Mouse (Mus musculus): ENCODE measurements around the gene Map3k7cl. TPM values are rescaled to one million over a fixed set of nuclear protein-coding genes. Genes with fewer than 3 reads are reported as not detected.

The Map3k7cl gene
- 0.29 TPM in 1 of 2 replicates, not detected in the other for polyA plus RNA-seq (2015; fragmentation: Nextera tagmentation; extraction: Ambion mirVana)

DNA sequence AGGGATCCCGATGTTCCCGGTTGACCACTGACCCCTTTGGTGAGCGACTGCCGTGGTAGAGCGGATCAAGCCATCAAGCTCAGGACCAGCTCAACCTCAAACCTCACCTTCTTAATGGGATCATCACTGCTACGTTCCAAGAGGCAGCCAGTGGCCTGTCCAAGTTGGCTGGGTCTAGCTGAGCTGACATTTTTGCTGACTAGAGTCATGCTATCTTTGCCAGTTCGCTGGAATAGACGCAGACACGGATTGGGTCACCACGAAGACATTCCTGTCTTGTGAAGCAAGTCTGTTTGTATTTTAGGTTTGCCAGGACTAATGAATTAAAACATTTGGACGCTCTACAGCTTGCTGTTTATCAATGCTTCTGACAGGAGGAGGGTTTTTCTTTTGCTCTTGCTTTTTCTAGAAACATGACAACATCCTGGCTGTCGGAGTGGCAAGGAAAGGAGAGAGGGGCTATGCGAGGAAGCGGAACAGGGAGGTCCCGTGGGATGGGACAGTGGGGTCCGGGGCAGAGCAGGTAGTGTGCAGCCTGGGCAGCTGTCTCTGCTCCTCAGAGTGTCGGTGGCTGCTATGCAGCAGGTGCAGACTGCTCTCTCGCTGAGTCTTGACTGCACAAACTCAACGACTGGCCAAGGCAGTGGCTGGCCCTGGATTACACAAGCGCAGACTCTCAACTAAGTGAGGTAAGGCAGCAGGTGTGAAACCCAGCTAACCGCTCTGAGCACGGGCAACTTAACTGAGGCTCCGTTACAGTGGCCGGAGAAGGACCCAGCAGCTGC lies at the start of gene Map3k7cl:
TSS of gene Map3k7cl (plus strand) at position 424 of the 785 bp plus-strand sequence.
- Histone ChIP-seq H3K27ac (replicated peaks) (no peak within 1 kb of the TSS), H3K9me3 (no peaks in the 10 kb centered on the region), H3K4me2 (no peak within 1 kb of the TSS), H3K36me3 (no peaks in the 10 kb centered on the region), H3K4me1 (replicated peaks) (no peaks in the 10 kb centered on the region), H3K27me3 (no peaks in the 10 kb centered on the region), H3K4me3 (no peak within 1 kb of the TSS), H3K9ac (no peak within 1 kb of the TSS)
- no peak for ATAC-seq (ENCODE audit: low read depth)
- 70% methylated on average over 24 of the region's 24 CpGs for WGBS

GRCm38 (mm10) chr16:87511706-87512105 lies 41.4 kb upstream of the Map3k7cl start:
- Histone ChIP-seq H3K36me3 (no peaks in the 10 kb centered on the region), H3K4me2 (no peak overlapping the region), H3K9me3 (no peaks in the 10 kb centered on the region), H3K27me3 (no peaks in the 10 kb centered on the region), H3K27ac (replicated peaks) (no peak overlapping the region), H3K4me3 (no peak overlapping the region), H3K9ac (no peak overlapping the region), H3K4me1 (replicated peaks) (0 out of 2 replicates have a peak, but pooled peaks cover 3% of the 10 kb centered on the region)
- 63% methylated on average over 5 of the region's 5 CpGs for WGBS
- ATAC-seq (ENCODE audit: low read depth) = no peak

DNA sequence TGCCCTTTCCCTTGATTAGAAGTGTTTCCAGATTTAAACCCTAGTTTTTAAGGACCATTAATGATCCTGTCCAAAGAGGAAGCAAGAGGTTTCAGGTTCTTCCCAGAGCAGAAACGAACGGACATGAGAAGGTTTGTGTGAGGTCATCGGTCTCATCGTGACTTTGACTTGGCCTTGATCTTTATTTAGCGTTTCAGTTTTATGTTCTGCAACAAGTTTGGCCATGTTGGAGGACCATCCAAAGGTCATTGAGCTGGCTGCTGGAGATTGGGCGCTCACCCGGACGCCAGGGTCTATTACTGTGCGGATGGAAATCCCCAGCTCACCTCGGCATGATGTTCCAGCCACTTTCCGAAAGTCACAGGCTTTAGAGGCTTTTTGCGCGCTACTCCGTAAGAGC lies 40.8 kb upstream of the Map3k7cl start:
- Histone ChIP-seq H3K27me3 (no peaks in the 10 kb centered on the region), H3K4me1 (replicated peaks) (0 out of 2 replicates have a peak, but pooled peaks cover 2% of the 10 kb centered on the region), H3K27ac (replicated peaks) (no peak overlapping the region), H3K4me2 (no peak overlapping the region), H3K9me3 (no peaks in the 10 kb centered on the region), H3K9ac (no peak overlapping the region), H3K4me3 (no peak overlapping the region), H3K36me3 (no peaks in the 10 kb centered on the region)
- ATAC-seq (ENCODE audit: low read depth) = no peak
- 91% methylated on average over 14 of the region's 14 CpGs for WGBS

GRCm38 (mm10) chr16:87524228-87524627 lies 28.9 kb upstream of the Map3k7cl start:
- Histone ChIP-seq H3K36me3 (no peaks in the 10 kb centered on the region), H3K4me2 (no peak overlapping the region), H3K27ac (replicated peaks) (no peak overlapping the region), H3K27me3 (no peaks in the 10 kb centered on the region), H3K4me3 (no peak overlapping the region), H3K9ac (no peak overlapping the region), H3K9me3 (no peaks in the 10 kb centered on the region), H3K4me1 (replicated peaks) (0 out of 2 replicates have a peak, but pooled peaks cover 4% of the 10 kb centered on the region)
- WGBS = 92% methylated on average over 5 of the region's 5 CpGs
- ATAC-seq (ENCODE audit: low read depth) = no peak

- WGBS = 57% methylated on average over 8 of the region's 8 CpGs
- Histone ChIP-seq H3K4me3 (no peak overlapping the region), H3K4me2 (no peak overlapping the region), H3K27ac (replicated peaks) (no peak overlapping the region), H3K9ac (no peak overlapping the region), H3K36me3 (no peaks in the 10 kb centered on the region), H3K4me1 (replicated peaks) (0 out of 2 replicates have a peak, but pooled peaks cover 6% of the 10 kb centered on the region), H3K27me3 (no peaks in the 10 kb centered on the region), H3K9me3 (no peaks in the 10 kb centered on the region)
- 0 out of 2 replicates have a peak, but pooled peaks have one; percentile 15 for ATAC-seq (ENCODE audit: low read depth)
Observed at GRCm38 (mm10) chr16:87527553-87528249, 25.4 kb upstream of the Map3k7cl start.

- ATAC-seq (ENCODE audit: low read depth) = no peak
- no peaks in the 10 kb centered on the region for H3K27me3 ChIP-seq
- WGBS = 77% methylated on average over 10 of the region's 10 CpGs
Observed at GRCm38 (mm10) chr16:87528755-87529154, 24.4 kb upstream of the Map3k7cl start.

GRCm38 (mm10) chr16:87548348-87548747 lies 4.8 kb upstream of the Map3k7cl start:
- no peak overlapping the region for H3K27ac ChIP-seq (replicated peaks)
- no peaks in the 10 kb centered on the region for H3K4me1 ChIP-seq (replicated peaks)
- H3K36me3 ChIP-seq = no peaks in the 10 kb centered on the region
- H3K9ac ChIP-seq = no peak overlapping the region
- H3K9me3 ChIP-seq = no peaks in the 10 kb centered on the region
- no peak overlapping the region for H3K4me2 ChIP-seq
- no peak overlapping the region for H3K4me3 ChIP-seq
- ATAC-seq (ENCODE audit: low read depth) = no peak
- no peaks in the 10 kb centered on the region for H3K27me3 ChIP-seq
- 54% methylated on average over 2 of the region's 2 CpGs for WGBS

More at GRCm38 (mm10) chr16:87528755-87529154, 24.4 kb upstream of the Map3k7cl start:
- H3K27ac ChIP-seq (replicated peaks) = no peak overlapping the region
- no peak overlapping the region for H3K4me2 ChIP-seq
- H3K36me3 ChIP-seq = no peaks in the 10 kb centered on the region
- H3K9ac ChIP-seq = no peak overlapping the region
- H3K9me3 ChIP-seq = no peaks in the 10 kb centered on the region
- H3K4me3 ChIP-seq = no peak overlapping the region
- H3K4me1 ChIP-seq (replicated peaks) = 0 out of 2 replicates have a peak, but pooled peaks cover 6% of the 10 kb centered on the region

DNA sequence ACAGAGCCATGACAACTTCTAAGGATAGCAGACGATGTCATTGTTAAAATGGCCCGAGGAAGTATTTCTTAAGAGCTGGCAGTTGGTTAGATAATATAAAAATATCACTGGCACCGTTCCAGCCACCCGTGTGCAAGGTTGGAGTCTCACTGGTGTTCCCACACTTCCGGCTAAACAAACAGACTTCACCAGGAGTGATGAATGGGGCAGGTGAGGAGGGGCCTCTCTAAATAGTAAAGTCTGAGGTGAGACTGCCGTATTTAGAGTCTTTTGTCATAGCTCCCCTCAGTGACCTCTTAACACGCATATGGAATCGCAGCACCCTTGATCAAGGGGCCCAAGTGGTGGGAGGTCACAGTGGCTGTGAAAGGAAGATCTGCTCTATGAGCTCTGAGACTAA lies 3.2 kb downstream of the Map3k7cl start:
- WGBS = 70% methylated on average over 8 of the region's 8 CpGs
- H3K9me3 ChIP-seq = no peaks in the 10 kb centered on the region
- no peaks in the 10 kb centered on the region for H3K4me1 ChIP-seq (replicated peaks)
- H3K9ac ChIP-seq = no peak overlapping the region
- no peaks in the 10 kb centered on the region for H3K27me3 ChIP-seq
- H3K27ac ChIP-seq (replicated peaks) = no peak overlapping the region
- ATAC-seq (ENCODE audit: low read depth) = no peak
- H3K4me3 ChIP-seq = no peak overlapping the region
- no peaks in the 10 kb centered on the region for H3K36me3 ChIP-seq
- H3K4me2 ChIP-seq = no peak overlapping the region

- H3K9ac ChIP-seq = no peak overlapping the region
- H3K27me3 ChIP-seq = no peaks in the 10 kb centered on the region
- ATAC-seq (ENCODE audit: low read depth) = no peak
- no peaks in the 10 kb centered on the region for H3K4me1 ChIP-seq (replicated peaks)
- no peak overlapping the region for H3K4me3 ChIP-seq
- no peaks in the 10 kb centered on the region for H3K9me3 ChIP-seq
- 84% methylated on average over 4 of the region's 4 CpGs for WGBS
- no peak overlapping the region for H3K4me2 ChIP-seq
- H3K36me3 ChIP-seq = no peaks in the 10 kb centered on the region
- no peak overlapping the region for H3K27ac ChIP-seq (replicated peaks)
Observed at GRCm38 (mm10) chr16:87561501-87561900, 8.4 kb downstream of the Map3k7cl start.

GRCm38 (mm10) chr16:87563524-87563923 lies 10.4 kb downstream of the Map3k7cl start:
- Histone ChIP-seq H3K36me3 (no peaks in the 10 kb centered on the region), H3K27ac (replicated peaks) (no peak overlapping the region), H3K4me1 (replicated peaks) (no peaks in the 10 kb centered on the region), H3K4me3 (no peak overlapping the region), H3K9me3 (no peaks in the 10 kb centered on the region), H3K27me3 (no peaks in the 10 kb centered on the region), H3K9ac (no peak overlapping the region), H3K4me2 (no peak overlapping the region)
- WGBS = 82% methylated on average over 6 of the region's 6 CpGs
- no peak for ATAC-seq (ENCODE audit: low read depth)

GRCm38 (mm10) chr16:87564564-87564963 lies 11.4 kb downstream of the Map3k7cl start:
- Histone ChIP-seq H3K4me2 (no peak overlapping the region), H3K4me3 (no peak overlapping the region), H3K4me1 (replicated peaks) (no peaks in the 10 kb centered on the region), H3K27me3 (no peaks in the 10 kb centered on the region), H3K9ac (no peak overlapping the region), H3K36me3 (no peaks in the 10 kb centered on the region), H3K9me3 (no peaks in the 10 kb centered on the region), H3K27ac (replicated peaks) (no peak overlapping the region)
- no peak for ATAC-seq (ENCODE audit: low read depth)
- WGBS = 74% methylated on average over 3 of the region's 3 CpGs

DNA sequence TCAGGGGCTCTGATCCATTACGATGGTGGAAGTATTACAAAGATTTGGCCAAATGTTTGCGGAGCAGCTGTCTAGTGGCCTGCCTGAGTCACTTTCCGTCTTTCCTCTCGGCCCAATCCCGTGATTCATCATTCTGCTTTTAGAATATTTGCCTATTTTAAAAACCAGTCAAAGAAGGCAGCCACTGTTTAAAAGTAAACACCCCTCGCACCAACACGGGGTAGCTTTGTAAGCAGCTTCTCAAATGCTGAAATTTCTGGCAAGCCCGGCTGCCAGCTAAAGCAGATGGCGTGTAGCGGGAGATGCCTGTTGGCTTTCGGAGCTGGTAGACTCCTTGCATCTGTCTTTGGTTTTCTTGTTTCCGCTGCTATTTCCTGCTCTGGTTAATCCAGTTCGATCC lies 14.4 kb downstream of the Map3k7cl start:
- Histone ChIP-seq H3K27ac (replicated peaks) (no peak overlapping the region), H3K4me2 (no peak overlapping the region), H3K9ac (no peak overlapping the region), H3K27me3 (no peaks in the 10 kb centered on the region), H3K9me3 (no peaks in the 10 kb centered on the region), H3K4me1 (replicated peaks) (no peaks in the 10 kb centered on the region), H3K4me3 (no peak overlapping the region), H3K36me3 (no peaks in the 10 kb centered on the region)
- 80% methylated on average over 13 of the region's 13 CpGs for WGBS
- no peak for ATAC-seq (ENCODE audit: low read depth)
